Mouse (Mus musculus): Measurements from ENCODE around the gene P4ha1.
"Not testable (repeated sequence)": the region's sequence is repeated elsewhere in the genome, so short reads cannot be mapped to it uniquely, and the experiment has no call there.

P4ha1 gene

GRCm38 (mm10) chr10:59323100-59323487 lies at the start of gene P4ha1:
P4ha1 (plus strand) TSS chr10:59323296.
- DNase-seq, result peak; percentile 98 to 99

- DNase-seq, result no peak
Observed at GRCm38 (mm10) chr10:59275745-59276144, 47.4 kb upstream of the P4ha1 start.

GRCm38 (mm10) chr10:59277116-59277515 lies 46.0 kb upstream of the P4ha1 start:
- peak; percentile 56 to 62 for DNase-seq

GRCm38 (mm10) chr10:59277729-59278475 lies 45.2 kb upstream of the P4ha1 start:
- no peak for DNase-seq

GRCm38 (mm10) chr10:59283164-59283563 lies 39.9 kb upstream of the P4ha1 start:
- no peak for DNase-seq

GRCm38 (mm10) chr10:59283749-59284148 lies 39.3 kb upstream of the P4ha1 start:
- DNase-seq, result no peak

GRCm38 (mm10) chr10:59285530-59285929 lies 37.6 kb upstream of the P4ha1 start:
- DNase-seq, result peak; percentile 74 to 89

GRCm38 (mm10) chr10:59287251-59287650 lies 35.8 kb upstream of the P4ha1 start:
- DNase-seq, result no peak

GRCm38 (mm10) chr10:59287662-59288061 lies 35.4 kb upstream of the P4ha1 start:
- no peak for DNase-seq

GRCm38 (mm10) chr10:59289062-59289461 lies 34.0 kb upstream of the P4ha1 start:
- no peak for DNase-seq

- DNase-seq, result peak; percentile 43 to 65
Observed at GRCm38 (mm10) chr10:59291536-59291935, 31.6 kb upstream of the P4ha1 start.

- DNase-seq, result no peak
Observed at GRCm38 (mm10) chr10:59292079-59292478, 31.0 kb upstream of the P4ha1 start.

- peak; percentile 80 to 89 for DNase-seq
Observed at GRCm38 (mm10) chr10:59292558-59292957, 30.5 kb upstream of the P4ha1 start.

- DNase-seq, result peak; percentile 57 to 71
Observed at GRCm38 (mm10) chr10:59295241-59295811, 27.8 kb upstream of the P4ha1 start.

GRCm38 (mm10) chr10:59296261-59296660 lies 26.8 kb upstream of the P4ha1 start:
- DNase-seq, result peak; percentile 55 to 79

- not testable (repeated sequence) for DNase-seq
Observed at GRCm38 (mm10) chr10:59302671-59303070, 20.4 kb upstream of the P4ha1 start.

- peak; percentile 36 to 66 for DNase-seq
Observed at GRCm38 (mm10) chr10:59308993-59309715, 13.9 kb upstream of the P4ha1 start.

GRCm38 (mm10) chr10:59310124-59310523 lies 13.0 kb upstream of the P4ha1 start:
- DNase-seq, result no peak

- DNase-seq, result peak; percentile 74 to 84
Observed at GRCm38 (mm10) chr10:59310691-59311457, 12.2 kb upstream of the P4ha1 start.

GRCm38 (mm10) chr10:59311881-59312280 lies 11.2 kb upstream of the P4ha1 start:
- DNase-seq, result no peak

GRCm38 (mm10) chr10:59321112-59321511 lies 2.0 kb upstream of the P4ha1 start:
- DNase-seq, result no peak

GRCm38 (mm10) chr10:59322271-59322670 lies 825 bp upstream of the P4ha1 start:
- DNase-seq, result no peak

All from kidney, adult 8-10 months (tissue).